8 mouse cellular contexts compared by ENCODE assay signal in the genomic region with DNA sequence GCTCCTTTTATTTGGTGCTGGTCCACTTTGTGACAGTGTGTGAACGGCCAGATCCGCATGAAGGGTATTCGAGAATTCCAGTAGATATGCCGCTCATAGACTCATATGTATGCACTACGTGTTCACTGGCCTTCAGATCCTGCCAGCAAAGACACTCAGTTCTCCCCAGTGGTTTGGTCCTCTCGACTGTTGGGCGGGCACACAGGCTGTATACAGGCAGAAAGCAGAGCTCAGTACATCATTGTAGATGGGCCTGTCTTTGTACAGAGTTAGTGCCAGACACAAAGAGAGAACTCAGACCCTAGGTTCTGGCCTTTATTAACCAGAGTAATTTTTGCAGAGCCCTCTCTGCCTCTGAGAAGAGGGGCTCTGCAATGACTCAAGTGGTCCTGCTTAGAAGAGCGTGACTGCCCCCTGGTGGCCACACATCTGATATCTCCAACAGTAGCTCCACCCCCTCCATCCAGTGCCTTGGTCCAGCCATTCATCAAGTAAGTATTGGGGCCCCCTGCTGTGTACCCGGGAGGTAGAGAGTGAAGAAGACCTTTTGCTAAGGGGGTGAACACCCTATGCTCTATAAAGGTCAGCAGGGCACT. TPM values are rescaled to one million over a fixed set of nuclear protein-coding genes. Genes with fewer than 3 reads are reported as not detected.
DNase-seq lines count a peak whose midpoint lies in the region; ATAC-seq and TF ChIP-seq lines count a peak whose summit lies in the region.

No protein-coding gene starts in this region.

- no peak for TF ChIP-seq EP300 in MEL (IDR thresholded peaks at IDR 0.05; ENCODE audit: low read depth in 1 of 2, low read length in 2 of 2)

- no peaks in the 10 kb centered on the region for H3K4me1 ChIP-seq in MEL (ENCODE audit: control insufficient read depth in 1 of 2, insufficient read depth in 2 of 2, low read length in 2 of 2)
- no peaks in the 10 kb centered on the region for H3K4me1 ChIP-seq in forebrain, postnatal 0 days (ENCODE audit: insufficient read depth)
- peaks cover 7% of the 10 kb centered on the region for H3K4me1 ChIP-seq in lung, embryonic 14.5 days (ENCODE audit: insufficient read depth)

- no peaks in the 10 kb centered on the region for H3K79me2 ChIP-seq in MEL (ENCODE audit: control insufficient read depth, insufficient read depth, low read length, poor library complexity)

- no peaks in the 10 kb centered on the region for H3K9me3 ChIP-seq in MEL (replicated peaks; ENCODE audit: insufficient read depth, low read length)
- no peaks in the 10 kb centered on the region for H3K9me3 ChIP-seq in forebrain, postnatal 0 days (ENCODE audit: low read length)
- H3K9me3 ChIP-seq in lung, embryonic 14.5 days (ENCODE audit: low read depth, low read length): no peaks in the 10 kb centered on the region

- WGBS in forebrain, postnatal 0 days: 19% methylated on average over 9 of the region's 9 CpGs
- 47% methylated on average over 9 of the region's 9 CpGs for WGBS in lung, embryonic 14.5 days

- H3K4me3 ChIP-seq in MEL (ENCODE audit: control insufficient read depth in 1 of 2, insufficient read depth in 1 of 2, low read depth in 2 of 2, low read length in 2 of 2): no peak overlapping the region
- no peak overlapping the region for H3K4me3 ChIP-seq in forebrain, postnatal 0 days (ENCODE audit: low read depth, low read length)
- H3K4me3 ChIP-seq in lung, embryonic 14.5 days (ENCODE audit: low read depth, low read length): no peak overlapping the region

- peaks cover 1 to 2% of the 10 kb centered on the region in 2 experiments; a peak in 2 of 4 replicates for H3K27me3 ChIP-seq in MEL (ENCODE audit: control insufficient read depth in 1 of 2, insufficient read depth in 2 of 2, low read length in 2 of 2)
- H3K27me3 ChIP-seq in forebrain, postnatal 0 days (ENCODE audit: insufficient read depth, low read length): no peaks in the 10 kb centered on the region; the same call in 1 of the 2 replicates
- H3K27me3 ChIP-seq in lung, embryonic 14.5 days (ENCODE audit: insufficient read depth, low read length): no peaks in the 10 kb centered on the region

- H3K36me3 ChIP-seq in MEL (ENCODE audit: control insufficient read depth in 1 of 2, insufficient read depth in 2 of 2, low read length in 2 of 2): no peaks in the 10 kb centered on the region
- H3K36me3 ChIP-seq in forebrain, postnatal 0 days (ENCODE audit: insufficient read depth): no peaks in the 10 kb centered on the region
- H3K36me3 ChIP-seq in lung, embryonic 14.5 days (ENCODE audit: insufficient read depth): no peaks in the 10 kb centered on the region

- no peak overlapping the region for H3K27ac ChIP-seq in MEL (ENCODE audit: control insufficient read depth, low read depth, low read length)
- H3K27ac ChIP-seq in forebrain, postnatal 0 days (ENCODE audit: low read depth, low read length): no peak overlapping the region
- H3K27ac ChIP-seq in lung, embryonic 14.5 days (ENCODE audit: low read depth): peak overlapping the region; percentile 65; the same call in 1 of the 2 replicates

- no peak overlapping the region for H3K9ac ChIP-seq in MEL (ENCODE audit: control insufficient read depth, low read depth, low read length, poor library complexity, severe bottlenecking)
- H3K9ac ChIP-seq in forebrain, postnatal 0 days: no peak overlapping the region
- H3K9ac ChIP-seq in lung, embryonic 14.5 days: no peak overlapping the region

- no peak overlapping the region for H3K4me2 ChIP-seq in forebrain, postnatal 0 days (ENCODE audit: low read depth)
- no peak overlapping the region for H3K4me2 ChIP-seq in lung, embryonic 14.5 days

- peak; percentile 97 for TF ChIP-seq RAD21 in MEL (IDR thresholded peaks at IDR 0.05; ENCODE audit: low read depth, low read length)

- peak; percentile 88 for DNase-seq in MEL (ENCODE audit: low read depth, low spot score)
- DNase-seq in cerebellum, adult 18-20 months: peak; percentile 49 to 78
- DNase-seq in forebrain, postnatal 0 days: peak; percentile 93
- DNase-seq in heart, postnatal 4 days: peak; percentile 90
- peak; percentile 70 to 91 for DNase-seq in layer of hippocampus, adult 8-10 months (ENCODE audit: low spot score in 2 of 2)
- DNase-seq in lung, embryonic 14.5 days: peak; percentile 98
- peak; percentile 76 for DNase-seq in ovary, postnatal 36 days (ENCODE audit: low spot score)
- DNase-seq in thymus, postnatal 14 days: peak; percentile 82

- TF ChIP-seq POLR2A in MEL (IDR thresholded peaks at IDR 0.05; ENCODE audit: control insufficient read depth in 1 of 2, insufficient read depth in 1 of 2, low read depth in 1 of 2, low read length in 2 of 2, poor library complexity in 1 of 2): no peak

- ATAC-seq in forebrain, postnatal 0 days: peak; percentile 93
- ATAC-seq in lung, embryonic 14.5 days (ENCODE audit: insufficient read depth): peak; percentile 76

- TF ChIP-seq CTCF in MEL (IDR thresholded peaks at IDR 0.05 in 2 of 3, conservative IDR thresholded peaks at IDR 0.05 in 1 of 3; ENCODE audit: control insufficient read depth in 1 of 3, insufficient read depth in 1 of 3, low read depth in 2 of 3, low read length in 3 of 3, poor library complexity in 1 of 3, severe bottlenecking in 1 of 3): peak; percentile 60 to 93 (median 91)
- TF ChIP-seq CTCF in forebrain, postnatal 0 days (IDR thresholded peaks at IDR 0.05; ENCODE audit: low read depth): peak; percentile 88
- TF ChIP-seq CTCF in lung, embryonic 14.5 days (IDR thresholded peaks at IDR 0.05; ENCODE audit: low read depth): peak; percentile 91

TF ChIP-seq in MEL, 35 proteins besides CTCF, POLR2A, EP300 and RAD21:
- TF ChIP-seq GATA1 (IDR thresholded peaks at IDR 0.05; ENCODE audit: low read depth, low read length): no peak
- TF ChIP-seq ZC3H11A (IDR thresholded peaks at IDR 0.05; ENCODE audit: low read depth, low read length): peak; percentile 92
- TF ChIP-seq TBP (IDR thresholded peaks at IDR 0.05; ENCODE audit: low read depth, low read length): no peak
- TF ChIP-seq GABPA (IDR thresholded peaks at IDR 0.05; ENCODE audit: low read depth, low read length): no peak
- TF ChIP-seq HCFC1 (IDR thresholded peaks at IDR 0.05; ENCODE audit: low read depth, low read length): no peak
- no peak for TF ChIP-seq TAL1 (IDR thresholded peaks at IDR 0.05; ENCODE audit: low read length)
- peak; percentile 95 for TF ChIP-seq SMC3 (IDR thresholded peaks at IDR 0.05; ENCODE audit: low read depth, low read length)

RNA-seq across cellular contexts. Expression of a gene that starts 30.3 kb away (rescaled TPM):
- total RNA-seq in MEL (2012; rRNA removed): 10.5 TPM in 2 replicates
- 10 to 100 TPM in 1 of 2 experiments, not detected in 1; 14.0 TPM for polyA plus RNA-seq in MEL (2012; ENCODE audit: insufficient read depth in 1 of 2, insufficient read length in 2 of 2, low read depth in 1 of 2, low replicate concordance in 2 of 2, missing spikeins in 1 of 2)
- total RNA-seq in forebrain, postnatal 0 days (2014; rRNA removed): 35.9 and 37.9 TPM in 2 replicates
- 20.7 and 24.2 TPM in 2 replicates for polyA plus RNA-seq in forebrain, postnatal 0 days (2015; fragmentation: Nextera tagmentation; extraction: Ambion mirVana)
- total RNA-seq in heart, postnatal 4 days (2021): 10 to 100 TPM; 25.4 to 26.0 TPM
- total RNA-seq in layer of hippocampus, adult 8-10 months (2022): 10 to 100 TPM; 47.6 to 58.3 (median 51.8) TPM
- polyA plus RNA-seq in lung, embryonic 14.5 days (2014; fragmentation: Nextera tagmentation; extraction: Ambion mirVana): 18.0 and 19.3 TPM in 2 replicates
